Mouse (Mus musculus): ENCODE measurements around the gene Dlg5.

- no peak for TF ChIP-seq CTCF (IDR thresholded peaks at IDR 0.05; ENCODE audit: borderline replicate concordance, extremely low read depth, insufficient read depth, insufficient read length)
- TF ChIP-seq POLR2A (IDR thresholded peaks at IDR 0.05; ENCODE audit: borderline replicate concordance, extremely low read depth, insufficient read depth, insufficient read length, poor library complexity, severe bottlenecking), result no peak
Observed at GRCm38 (mm10) chr14:24134623-24135290, 111.0 kb downstream of the Dlg5 start.

All from brain, embryonic 14.5 days (tissue).